8 mouse cellular contexts compared by ENCODE assay signal in the genomic region with DNA sequence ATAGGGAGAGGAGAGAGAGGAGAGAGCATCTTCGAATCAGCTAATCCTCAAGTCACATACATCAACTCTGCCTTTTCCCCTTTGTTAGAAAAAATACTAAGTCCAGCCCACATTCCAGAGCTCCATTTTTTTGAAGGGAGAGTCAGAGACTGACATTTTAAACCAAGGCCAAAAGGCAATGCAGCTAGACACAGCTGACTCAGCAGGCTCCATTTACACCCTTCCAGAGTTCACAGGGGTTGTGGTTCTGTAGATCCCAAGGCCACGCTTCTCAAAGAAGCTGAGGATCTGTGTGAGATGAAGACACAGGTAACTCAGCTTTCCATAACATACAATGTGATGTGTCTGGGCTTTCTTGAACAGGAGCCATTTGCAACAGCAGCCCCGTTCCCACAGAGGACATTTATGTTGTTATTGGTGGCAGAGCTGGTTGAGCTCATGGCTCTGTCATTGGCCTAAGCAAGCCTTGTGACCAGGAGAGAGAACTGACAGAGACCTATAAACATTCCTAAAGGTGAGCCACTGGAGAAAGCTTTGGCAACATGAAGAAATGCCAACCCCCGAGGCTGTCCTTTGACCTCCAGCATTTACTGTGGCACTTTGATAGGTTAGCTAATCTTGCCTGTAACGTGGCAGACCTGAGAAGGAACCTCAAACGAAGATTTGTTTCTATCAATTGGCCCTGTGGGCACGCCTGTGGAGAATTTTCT. TPM values are rescaled to one million over a fixed set of nuclear protein-coding genes. Genes with fewer than 3 reads are reported as not detected.
A peak's percentile ranks its signal among the peaks of the same experiment; 100 is the strongest.
DNase-seq lines count a peak whose midpoint lies in the region; ATAC-seq lines count a peak whose summit lies in the region.

No protein-coding gene starts in this region.

- H3K4me3 ChIP-seq in neural tube, embryonic 11.5 days (ENCODE audit: low read depth, low read length): no peak overlapping the region; the same call in 1 of the 2 replicates
- peak overlapping the region; percentile 41 for H3K4me3 ChIP-seq in forebrain, embryonic 12.5 days (replicated peaks)

- no peaks in the 10 kb centered on the region for H3K4me1 ChIP-seq in neural tube, embryonic 11.5 days (ENCODE audit: control insufficient read depth, insufficient read depth, low read length)
- H3K4me1 ChIP-seq in forebrain, embryonic 12.5 days: peaks cover 9% of the 10 kb centered on the region

- no peaks in the 10 kb centered on the region for H3K9me3 ChIP-seq in neural tube, embryonic 11.5 days (ENCODE audit: control insufficient read depth, low read length)
- H3K9me3 ChIP-seq in forebrain, embryonic 12.5 days: no peaks in the 10 kb centered on the region

- ATAC-seq in neural tube, embryonic 11.5 days (ENCODE audit: insufficient read depth, low FRiP score, low TSS enrichment): no peak
- no peak for ATAC-seq in forebrain, embryonic 12.5 days (ENCODE audit: low FRiP score)
- no peak for ATAC-seq in megakaryocyte-erythroid progenitor cell, adult 5-6 weeks (replicated peaks; ENCODE audit: low FRiP score, low TSS enrichment, poor library complexity, severe bottlenecking)

- H3K27me3 ChIP-seq in neural tube, embryonic 11.5 days (ENCODE audit: control insufficient read depth, insufficient read depth, low read length): no peaks in the 10 kb centered on the region
- peaks cover 11% of the 10 kb centered on the region; the same call in 1 of the 2 replicates for H3K27me3 ChIP-seq in forebrain, embryonic 12.5 days

- H3K4me2 ChIP-seq in neural tube, embryonic 11.5 days (ENCODE audit: low read depth): peak overlapping the region; percentile 33
- H3K4me2 ChIP-seq in forebrain, embryonic 12.5 days: peak overlapping the region; percentile 55

- H3K36me3 ChIP-seq in neural tube, embryonic 11.5 days (ENCODE audit: control insufficient read depth, insufficient read depth, low read length): no peaks in the 10 kb centered on the region
- no peaks in the 10 kb centered on the region for H3K36me3 ChIP-seq in forebrain, embryonic 12.5 days (replicated peaks)

- H3K27ac ChIP-seq in neural tube, embryonic 11.5 days (ENCODE audit: low read depth, low read length): no peak overlapping the region
- H3K27ac ChIP-seq in forebrain, embryonic 12.5 days: no peak overlapping the region

- H3K9ac ChIP-seq in neural tube, embryonic 11.5 days (ENCODE audit: low read length): no peak overlapping the region; the same call in none of the 2 replicates
- peak overlapping the region; percentile 55 for H3K9ac ChIP-seq in forebrain, embryonic 12.5 days

- intact Hi-C loops in left cerebral cortex, postnatal 10 days (cut with DNase I): no loop called here

- WGBS in neural tube, embryonic 11.5 days: 80% methylated on average over 7 of the region's 7 CpGs
- WGBS in forebrain, embryonic 12.5 days: 73% methylated on average over 7 of the region's 7 CpGs

- DNase-seq in neural tube, embryonic 11.5 days (ENCODE audit: low spot score): no peak
- no peak for DNase-seq in neural tube, embryonic 10.5 days (ENCODE audit: extremely low spot score, low spot score)
- DNase-seq in kidney, adult 8-10 months: peak; percentile 62 to 68
- peak; percentile 43 for DNase-seq in lung, postnatal 36 days
- no peak for DNase-seq in spleen, postnatal 10 days (ENCODE audit: low spot score in 2 of 2)
- DNase-seq in left cerebral cortex, postnatal 10 days (ENCODE audit: extremely low spot score in 1 of 2, low spot score in 2 of 2): no peak

RNA-seq across cellular contexts. Expression of a gene that starts 17.0 kb away (rescaled TPM):
- polyA plus RNA-seq in neural tube, embryonic 11.5 days (2014; fragmentation: Nextera tagmentation; extraction: Ambion mirVana): 52.7 and 55.4 TPM in 2 replicates
- 36.4 and 37.0 TPM in 2 replicates for polyA plus RNA-seq in forebrain, embryonic 12.5 days (2016; fragmentation: Nextera tagmentation; extraction: Ambion mirVana)
- total RNA-seq in left cerebral cortex, postnatal 10 days (2021): 10 to 100 TPM; 31.5 to 33.8 TPM
- 4.6 and 6.4 TPM in 2 replicates for total RNA-seq in megakaryocyte-erythroid progenitor cell, adult 5-6 weeks (2014; fragmentation: Nextera tagmentation)
- 0.65 and 0.70 TPM in 2 replicates for total RNA-seq in megakaryocyte-erythroid progenitor cell, adult 5-6 weeks (2017)

RNA-seq across cellular contexts. Expression of a gene that starts 40.2 kb away (rescaled TPM):
- polyA plus RNA-seq in neural tube, embryonic 11.5 days (2014; fragmentation: Nextera tagmentation; extraction: Ambion mirVana): 19.8 and 24.1 TPM in 2 replicates
- 17.6 and 18.5 TPM in 2 replicates for polyA plus RNA-seq in forebrain, embryonic 12.5 days (2016; fragmentation: Nextera tagmentation; extraction: Ambion mirVana)
- 10 to 100 TPM; 31.3 to 37.0 TPM for total RNA-seq in left cerebral cortex, postnatal 10 days (2021)
- total RNA-seq in megakaryocyte-erythroid progenitor cell, adult 5-6 weeks (2014; fragmentation: Nextera tagmentation): 23.6 and 30.9 TPM in 2 replicates
- 17.7 and 26.4 TPM in 2 replicates for total RNA-seq in megakaryocyte-erythroid progenitor cell, adult 5-6 weeks (2017)

Comparison
In these comparisons a context has a peak if more than half of its experiments do, and no peak if none do; other contexts are left out.
1. DNase-seq: peak in kidney, adult 8-10 months (2 of 2) and lung, postnatal 36 days (single experiment); none in neural tube, embryonic 11.5 days (single experiment), neural tube, embryonic 10.5 days (single experiment), spleen, postnatal 10 days (0 of 2) and left cerebral cortex, postnatal 10 days (0 of 2).
2. RNA of a gene that starts 17.0 kb away (total RNA-seq): 31.5 to 33.8 TPM in left cerebral cortex, postnatal 10 days; 0.65 to 6.4 TPM in megakaryocyte-erythroid progenitor cell, adult 5-6 weeks; every median in the first group is over 4 times any median in the second.